In genomic region chr5:103752665-103753510, GRCm38 (mm10) we compare ENCODE assay signal across 8 mouse cellular contexts.
DNase-seq lines count a peak whose midpoint lies in the region; ATAC-seq and TF ChIP-seq lines count a peak whose summit lies in the region.

No protein-coding gene starts in this region.

- TF ChIP-seq CTCF in G1E (IDR thresholded peaks at IDR 0.05; ENCODE audit: low read depth, low read length), result no peak
- TF ChIP-seq CTCF in lung, embryonic 14.5 days (IDR thresholded peaks at IDR 0.05; ENCODE audit: low read depth), result no peak

- H3K36me3 ChIP-seq in G1E (replicated peaks), result peaks cover 20% of the 10 kb centered on the region
- no peaks in the 10 kb centered on the region for H3K36me3 ChIP-seq in intestine, embryonic 16.5 days (ENCODE audit: control insufficient read depth, insufficient read depth, low read length)
- no peaks in the 10 kb centered on the region for H3K36me3 ChIP-seq in lung, embryonic 14.5 days (ENCODE audit: insufficient read depth)
- H3K36me3 ChIP-seq in neural tube, embryonic 14.5 days (ENCODE audit: control insufficient read depth, insufficient read depth, low read length), result no peaks in the 10 kb centered on the region

- peaks cover 67% of the 10 kb centered on the region for H3K4me1 ChIP-seq in G1E (ENCODE audit: insufficient read depth, low read depth, low read length)
- H3K4me1 ChIP-seq in intestine, embryonic 16.5 days (ENCODE audit: control insufficient read depth, insufficient read depth, low read length), result 0 out of 2 replicates have a peak, but pooled peaks cover 9% of the 10 kb centered on the region
- peaks cover 5% of the 10 kb centered on the region; the same call in 1 of the 2 replicates for H3K4me1 ChIP-seq in lung, embryonic 14.5 days (ENCODE audit: insufficient read depth)
- no peaks in the 10 kb centered on the region for H3K4me1 ChIP-seq in neural tube, embryonic 14.5 days (ENCODE audit: control insufficient read depth, insufficient read depth, low read length)

- H3K27ac ChIP-seq in intestine, embryonic 16.5 days (ENCODE audit: low read length), result peak overlapping the region; percentile 97
- H3K27ac ChIP-seq in lung, embryonic 14.5 days (ENCODE audit: low read depth), result peak overlapping the region; percentile 92
- H3K27ac ChIP-seq in neural tube, embryonic 14.5 days (ENCODE audit: low read depth, low read length), result peak overlapping the region; percentile 84; the same call in 1 of the 2 replicates

- peak; percentile 69 for ATAC-seq in G1E (ENCODE audit: extremely low read depth, insufficient number of reproducible peaks, low FRiP score, poor library complexity, severe bottlenecking)
- ATAC-seq in intestine, embryonic 16.5 days, result peak; percentile 2; the same call in 1 of the 2 replicates
- peak; percentile 12; the same call in 1 of the 2 replicates for ATAC-seq in lung, embryonic 14.5 days (ENCODE audit: insufficient read depth)
- no peak for ATAC-seq in neural tube, embryonic 14.5 days (ENCODE audit: low read depth)

- H3K27me3 ChIP-seq in G1E (ENCODE audit: insufficient read depth, low read length), result no peaks in the 10 kb centered on the region
- no peaks in the 10 kb centered on the region for H3K27me3 ChIP-seq in intestine, embryonic 16.5 days (replicated peaks; ENCODE audit: control insufficient read depth, insufficient read depth, low read length)
- H3K27me3 ChIP-seq in lung, embryonic 14.5 days (ENCODE audit: insufficient read depth, low read length), result no peaks in the 10 kb centered on the region
- H3K27me3 ChIP-seq in neural tube, embryonic 14.5 days (ENCODE audit: control insufficient read depth, insufficient read depth, low read length), result 0 out of 2 replicates have a peak, but pooled peaks cover 2% of the 10 kb centered on the region

- H3K4me3 ChIP-seq in G1E (ENCODE audit: low read depth, low read length), result peak overlapping the region; percentile 91
- peak overlapping the region; percentile 86 for H3K4me3 ChIP-seq in intestine, embryonic 16.5 days (ENCODE audit: low read length)
- peak overlapping the region; percentile 72 for H3K4me3 ChIP-seq in lung, embryonic 14.5 days (ENCODE audit: low read depth, low read length)
- peak overlapping the region; percentile 66 for H3K4me3 ChIP-seq in neural tube, embryonic 14.5 days (ENCODE audit: low read depth, low read length)

- no peaks in the 10 kb centered on the region for H3K9me3 ChIP-seq in G1E (replicated peaks)
- no peaks in the 10 kb centered on the region for H3K9me3 ChIP-seq in intestine, embryonic 16.5 days (ENCODE audit: control insufficient read depth, low read length)
- H3K9me3 ChIP-seq in lung, embryonic 14.5 days (ENCODE audit: low read depth, low read length), result no peaks in the 10 kb centered on the region
- H3K9me3 ChIP-seq in neural tube, embryonic 14.5 days (ENCODE audit: control insufficient read depth, low read length), result no peaks in the 10 kb centered on the region

- DNase-seq in 3134 (ENCODE audit: extremely low read depth, insufficient read length, low spot score) (peak; percentile 69), G1E (ENCODE audit: low spot score) (no peak)
- DNase-seq in cerebellum, postnatal 10 days, result peak; percentile 27 to 31
- peak; percentile 97 for DNase-seq in heart, adult 11 months
- peak; percentile 44 for DNase-seq in lung, embryonic 14.5 days
- no peak for DNase-seq in right cerebral cortex, postnatal 25 days

- peak overlapping the region; percentile 86 for H3K4me2 ChIP-seq in intestine, embryonic 16.5 days (ENCODE audit: low read depth, low read length)
- peak overlapping the region; percentile 93 for H3K4me2 ChIP-seq in lung, embryonic 14.5 days
- peak overlapping the region; percentile 63 for H3K4me2 ChIP-seq in neural tube, embryonic 14.5 days (ENCODE audit: low read depth, low read length)

- H3K9ac ChIP-seq in intestine, embryonic 16.5 days (ENCODE audit: low read depth, low read length), result peak overlapping the region; percentile 84
- peak overlapping the region; percentile 75 for H3K9ac ChIP-seq in lung, embryonic 14.5 days
- peak overlapping the region; percentile 69 for H3K9ac ChIP-seq in neural tube, embryonic 14.5 days (replicated peaks; ENCODE audit: low read depth, low read length)

- WGBS in intestine, embryonic 16.5 days, result 1% methylated on average over 23 of the region's 23 CpGs
- 1% methylated on average over 23 of the region's 23 CpGs for WGBS in lung, embryonic 14.5 days
- WGBS in neural tube, embryonic 14.5 days, result 6% methylated on average over 23 of the region's 23 CpGs

Comparison
In these comparisons a context has a peak if more than half of its experiments do, and no peak if none do; other contexts are left out.
1. DNase-seq: peak in 3134 (single experiment), cerebellum, postnatal 10 days (2 of 2), heart, adult 11 months (single experiment) and lung, embryonic 14.5 days (single experiment); none in G1E (single experiment) and right cerebral cortex, postnatal 25 days (single experiment).
2. Peak in every context shown above with its lines, with median percentiles within 50 percentile points of each other: H3K4me3 ChIP-seq, H3K27ac ChIP-seq, H3K4me2 ChIP-seq and H3K9ac ChIP-seq.